Mouse (Mus musculus) forebrain, embryonic 14.5 days (tissue): Measurements from ENCODE around the gene Kmt5b. TPM values are rescaled to one million over a fixed set of nuclear protein-coding genes. Genes with fewer than 3 reads are reported as not detected.

Source experiments
- ATAC-seq: fragments of 200-750 bp; cut with Nextera tagmentation; 2 replicates; pipeline ENCODE4 v1.8.0; 2017; ENCODE audit warnings: mild to moderate bottlenecking, moderate library complexity
- DNase-seq: peaks from one replicate; pipeline ENCODE4 v3.0.0-alpha.2; 2015; ENCODE audit warnings: low spot score
- H3K27ac ChIP-seq: fragments of 300-500 bp; sonication (generic); 2 replicates; pipeline ENCODE4 v1.5.1; 2014; ENCODE audit warnings: low read depth, mild to moderate bottlenecking, control low read depth, low read length, moderate library complexity
- H3K27me3 ChIP-seq: fragments of 300-500 bp; sonication (generic); replicated peaks from 2 replicates; pipeline ENCODE4 v1.6.1; 2014; ENCODE audit warnings: low read length, control low read depth, mixed read lengths; ENCODE audit not compliant: control insufficient read depth, insufficient read depth
- H3K36me3 ChIP-seq: fragments of 300-500 bp; sonication (generic); 2 replicates; pipeline ENCODE4 v1.6.1; 2014; ENCODE audit warnings: low read length, control low read depth; ENCODE audit not compliant: control insufficient read depth, insufficient read depth
- H3K4me1 ChIP-seq: fragments of 300-500 bp; sonication (generic); 2 replicates; pipeline ENCODE4 v1.6.1; 2014; ENCODE audit warnings: antibody characterized with exemption, low read length, control low read depth; ENCODE audit not compliant: control insufficient read depth, insufficient read depth
- H3K4me2 ChIP-seq: fragments of 300-500 bp; sonication (generic); 2 replicates; pipeline ENCODE4 v1.6.1; 2014; ENCODE audit warnings: mild to moderate bottlenecking, control low read depth, low read length
- H3K4me3 ChIP-seq: fragments of 300-500 bp; sonication (generic); 2 replicates; pipeline ENCODE4 v1.5.1; 2014; ENCODE audit warnings: low read depth, low read length, control low read depth
- H3K9ac ChIP-seq: fragments of 300-500 bp; sonication (generic); 2 replicates; pipeline ENCODE4 v1.6.1; 2014; ENCODE audit warnings: mild to moderate bottlenecking, low read length, control low read depth, moderate library complexity
- H3K9me3 ChIP-seq: fragments of 300-500 bp; sonication (generic); replicated peaks from 2 replicates; pipeline ENCODE4 v1.6.1; 2016; ENCODE audit warnings: low read length, control low read depth, mixed read lengths; ENCODE audit not compliant: control insufficient read depth
- WGBS: fragments of 180-500 bp; shearing (Covaris S2); extraction: QIAGEN DNeasy Blood & Tissue Kit; methylation state at CpG from one replicate; pipeline ENCODE4 v1.1.7; 2014; 5-methylcytosine and 5-hydroxymethylcytosine counted together
- polyA plus RNA-seq: library from polyadenylated mRNA; unstranded; fragments of >200 nt; fragmentation: Nextera tagmentation; extraction: Ambion mirVana; gene quantifications from 2 replicates; pipeline ENCODE4 v1.2.1, GENCODE M21; 2014

Gene Kmt5b
- polyA plus RNA-seq, 1 experiment from 2014 or later, result 32.8 TPM

DNA sequence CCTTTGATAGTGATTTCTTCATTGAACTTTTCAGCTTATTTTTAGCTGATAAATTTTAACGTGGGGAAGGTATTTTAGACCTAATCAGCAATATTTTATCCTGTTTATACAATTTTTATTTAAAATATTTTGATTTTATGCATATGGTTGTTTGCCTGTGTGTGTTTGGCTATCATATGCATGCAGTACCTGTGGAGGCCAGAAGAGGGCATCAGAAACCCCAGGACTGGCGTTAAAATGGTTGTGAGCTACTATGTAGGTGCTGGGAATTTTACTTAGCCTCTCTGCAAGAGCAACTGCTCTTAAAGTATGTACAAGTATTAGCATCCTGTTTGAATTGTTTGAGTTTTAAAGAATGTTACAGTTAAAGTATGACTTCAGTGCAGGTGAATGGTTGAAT, 97.7 kb downstream of the Kmt5b start:
- H3K9me3 ChIP-seq, result no peaks in the 10 kb centered on the region
- no peak overlapping the region for H3K27ac ChIP-seq
- no peak for ATAC-seq
- H3K36me3 ChIP-seq, result peaks cover 11% of the 10 kb centered on the region
- H3K4me2 ChIP-seq, result no peak overlapping the region
- no peak overlapping the region for H3K4me3 ChIP-seq
- no peaks in the 10 kb centered on the region for H3K4me1 ChIP-seq
- WGBS, result 84% methylated on average over 2 of the region's 2 CpGs
- H3K27me3 ChIP-seq, result no peaks in the 10 kb centered on the region
- no peak for DNase-seq
- H3K9ac ChIP-seq, result no peak overlapping the region

Other genes starting within 250 kb of the Kmt5b start
- 59.9 and 62.4 TPM in 2 replicates for gene Ppp6r3, start 191.7 kb upstream of the Kmt5b start, polyA plus RNA-seq
- gene Lrp5, start 80.9 kb upstream of the Kmt5b start, polyA plus RNA-seq, result 1.8 and 2.1 TPM in 2 replicates
- 29.7 and 34.6 TPM in 2 replicates for gene 1810055G02Rik, start 59.1 kb upstream of the Kmt5b start, polyA plus RNA-seq
- gene Chka, start 84.4 kb downstream of the Kmt5b start, polyA plus RNA-seq, result 32.0 and 49.5 TPM in 2 replicates
- gene Tcirg1, start 139.7 kb downstream of the Kmt5b start, polyA plus RNA-seq, result 5.8 and 9.1 TPM in 2 replicates
- gene Ndufs8, start 145.4 kb downstream of the Kmt5b start, polyA plus RNA-seq, result 243 and 301 TPM in 2 replicates
- gene Aldh3b1, start 162.4 kb downstream of the Kmt5b start, polyA plus RNA-seq, result 1.9 and 2.0 TPM in 2 replicates
- 7.5 and 9.4 TPM in 2 replicates for gene Unc93b1, start 167.8 kb downstream of the Kmt5b start, polyA plus RNA-seq
- gene Aldh3b3, start 191.2 kb downstream of the Kmt5b start, polyA plus RNA-seq, result not detected in 2 replicates
- gene Aldh3b2, start 204.9 kb downstream of the Kmt5b start, polyA plus RNA-seq, result 0.36 and 0.42 TPM in 2 replicates
- 1.8 and 2.3 TPM in 2 replicates for gene Acy3, start 219.1 kb downstream of the Kmt5b start, polyA plus RNA-seq
- not detected in 2 replicates for gene Tbx10, start 225.3 kb downstream of the Kmt5b start, polyA plus RNA-seq
- 35.6 and 41.1 TPM in 2 replicates for gene Nudt8, start 233.2 kb downstream of the Kmt5b start, polyA plus RNA-seq
- gene Gm49405, start 233.2 kb downstream of the Kmt5b start, polyA plus RNA-seq, result 2.2 and 3.8 TPM in 2 replicates
- 3.2 and 5.4 TPM in 2 replicates for gene Doc2g, start 235.9 kb downstream of the Kmt5b start, polyA plus RNA-seq
- 238 and 254 TPM in 2 replicates for gene Ndufv1, start 245.4 kb downstream of the Kmt5b start, polyA plus RNA-seq